Mouse (Mus musculus) urinary bladder, postnatal 14 days (tissue): ENCODE measurements around the gene Poln.
A peak's percentile ranks its signal among the peaks of the same experiment; 100 is the strongest.

Experiments
- DNase-seq: peaks from one replicate; pipeline ENCODE4 v3.0.0; 2021; ENCODE audit warnings: low spot score

The Poln gene

DNA sequence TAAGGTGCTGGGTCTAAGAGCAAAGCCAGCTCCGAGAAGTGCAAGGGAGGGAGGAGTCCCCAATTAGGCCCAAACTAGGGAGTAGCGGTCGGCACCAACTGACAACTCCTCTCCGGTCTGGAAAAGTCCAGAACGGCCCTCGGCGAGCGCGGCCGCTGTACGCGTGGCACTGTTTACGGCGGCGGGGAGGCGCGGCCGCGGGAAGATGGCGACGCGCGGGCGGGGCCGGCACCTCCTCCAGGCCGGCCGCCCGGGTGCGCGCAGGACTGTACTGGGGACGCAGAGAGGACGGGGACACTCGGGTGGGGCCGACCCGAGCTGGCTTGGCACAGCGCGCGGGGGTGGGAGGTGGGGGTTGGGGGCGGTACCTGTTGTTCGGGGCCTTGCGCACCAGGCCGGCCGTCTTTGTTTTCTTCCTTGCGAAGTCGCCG, 17.7 kb upstream of the Poln start:
- DNase-seq = peak; percentile 67

DNA sequence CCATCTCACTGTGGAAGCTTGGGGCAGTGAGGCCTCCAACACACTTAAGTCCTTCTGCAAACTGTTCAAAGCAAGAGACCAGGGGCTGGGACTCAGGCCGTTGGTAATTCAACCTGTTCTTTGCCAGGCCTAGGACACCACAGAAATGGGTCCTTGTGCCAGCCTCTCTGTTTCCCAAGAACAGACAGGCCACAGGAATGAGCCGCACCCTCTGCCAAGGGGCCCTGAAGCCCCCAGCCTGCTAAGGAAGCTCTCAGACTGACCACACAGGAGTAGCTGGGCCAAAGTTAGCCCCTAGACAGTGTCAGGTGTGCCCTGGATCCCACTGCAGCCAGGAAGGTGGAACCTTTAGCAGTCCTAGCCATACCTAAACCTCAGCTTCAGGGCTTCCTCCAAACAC, 17.1 kb upstream of the Poln start:
- no peak for DNase-seq

DNA sequence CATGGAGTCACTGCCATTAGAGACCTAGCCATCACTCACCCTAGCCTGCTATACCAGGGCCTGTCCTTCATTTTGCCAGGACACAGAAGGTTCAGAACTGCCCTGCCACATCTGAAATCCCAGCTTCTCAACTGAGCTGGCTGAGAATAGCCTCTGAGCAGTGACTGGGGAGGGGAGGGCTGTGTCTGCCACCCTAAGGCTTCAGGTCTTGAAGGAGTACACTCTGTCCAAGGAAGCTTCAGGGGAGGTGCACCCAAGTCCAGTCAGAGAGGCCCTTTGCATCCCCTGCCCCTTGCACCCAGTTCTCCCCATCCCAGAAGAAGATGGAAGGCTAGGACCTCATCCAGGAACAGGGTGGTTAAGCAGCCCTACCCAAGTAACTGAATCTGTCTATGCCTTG, 16.5 kb upstream of the Poln start:
- no peak for DNase-seq

DNA sequence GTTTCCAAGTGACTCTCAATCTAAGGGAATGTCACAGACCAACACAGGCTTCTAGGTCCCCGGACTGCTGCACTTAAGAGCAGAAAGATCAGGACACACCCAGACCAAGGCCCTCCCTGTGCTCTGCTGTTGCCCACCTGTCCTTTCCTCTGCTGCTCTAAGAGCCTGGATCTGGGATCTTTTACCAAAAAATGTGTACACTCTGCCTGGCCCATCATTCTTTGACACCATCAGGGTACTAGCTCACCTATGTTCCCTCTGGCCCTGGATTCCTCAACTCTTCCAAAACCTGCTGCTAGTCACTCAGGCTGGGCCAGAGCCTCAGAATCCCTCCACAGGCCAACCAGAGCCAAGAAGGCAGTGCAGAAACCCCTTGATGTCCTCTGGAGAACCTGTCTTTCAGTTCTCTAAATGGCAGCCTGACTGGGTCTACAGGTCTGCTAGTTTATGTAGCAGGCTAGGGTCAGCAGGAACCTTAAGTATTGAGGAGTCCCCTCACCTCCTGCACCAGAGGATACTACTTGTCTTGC, 15.9 kb upstream of the Poln start:
- DNase-seq = no peak

DNA sequence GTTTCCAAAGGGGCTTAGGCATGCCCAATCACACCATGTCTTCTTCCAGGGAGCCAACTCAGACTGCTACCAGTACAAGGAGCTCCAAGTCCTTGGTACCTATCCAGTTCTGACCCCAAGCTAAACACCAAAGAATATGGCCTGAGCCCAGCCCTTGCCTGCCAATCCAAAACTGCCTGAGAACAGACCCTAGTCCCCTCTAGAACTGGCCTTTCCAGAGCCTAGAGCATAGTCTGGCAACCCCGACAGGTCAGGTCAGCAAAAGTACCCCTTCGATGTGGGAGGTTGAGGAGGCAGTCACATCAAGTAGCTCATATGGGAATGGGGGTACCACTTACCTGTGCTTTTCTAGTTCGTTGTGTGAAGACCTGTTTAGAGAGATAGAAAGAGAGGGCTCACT, 14.7 kb upstream of the Poln start:
- peak; percentile 2 for DNase-seq

DNA sequence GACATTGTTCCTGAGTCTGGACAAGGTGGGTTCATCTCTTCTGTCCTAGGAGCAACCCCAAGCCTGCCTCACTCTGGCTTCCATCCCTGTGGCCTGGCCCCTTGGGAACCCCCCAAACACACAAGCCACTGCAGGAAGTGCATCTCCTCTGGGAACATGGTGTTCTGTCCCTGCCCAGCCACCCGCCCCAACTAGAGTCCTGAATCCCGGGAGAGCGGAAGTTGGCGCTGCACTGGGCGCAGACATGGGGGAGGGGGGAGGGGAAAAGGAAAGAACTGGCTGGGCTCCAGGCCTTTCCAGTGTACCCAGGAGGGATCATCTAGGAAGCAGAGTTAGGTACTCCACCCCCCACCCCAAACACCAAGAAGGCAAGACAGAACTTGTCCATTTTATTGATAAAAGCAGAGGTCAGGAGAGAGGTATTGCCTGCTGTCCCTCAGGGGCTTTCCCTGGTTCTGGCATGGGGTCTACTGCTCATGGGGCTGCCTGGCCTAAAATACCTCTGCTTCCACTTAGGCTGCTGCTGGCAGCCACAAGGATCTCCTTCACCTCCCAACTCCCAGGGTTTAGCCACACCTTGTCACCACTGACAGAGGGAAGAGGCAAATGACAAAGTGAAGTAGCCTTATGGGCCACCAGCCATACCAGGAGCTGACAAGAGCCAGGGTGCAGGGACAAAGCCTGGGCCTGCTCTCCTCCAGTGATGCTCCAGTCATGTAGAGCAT, 14.1 kb upstream of the Poln start:
- peak; percentile 29 for DNase-seq

DNA sequence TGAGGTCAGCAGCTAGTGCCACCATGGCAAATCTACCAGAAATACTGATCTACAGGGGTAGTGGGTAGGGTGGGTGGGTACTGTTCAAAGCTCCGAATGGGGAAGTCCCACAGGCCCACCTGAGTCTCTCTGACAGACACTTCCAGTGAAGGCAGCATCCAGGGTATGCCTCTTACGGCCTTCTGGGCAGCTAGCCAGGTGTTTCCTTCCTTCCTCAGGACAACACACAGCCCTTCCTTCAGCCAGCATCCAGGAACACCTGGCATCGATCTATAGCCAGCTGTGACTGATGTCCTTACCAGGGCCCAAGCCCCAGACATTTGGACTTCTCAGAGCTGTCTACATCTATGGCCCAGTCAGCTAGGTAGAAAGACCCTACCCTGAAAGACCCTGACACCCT, 13.2 kb upstream of the Poln start:
- peak; percentile 11 for DNase-seq

- DNase-seq = peak; percentile 2
Observed at GRCm38 (mm10) chr5:34177821-34178220, 8.6 kb upstream of the Poln start.

DNA sequence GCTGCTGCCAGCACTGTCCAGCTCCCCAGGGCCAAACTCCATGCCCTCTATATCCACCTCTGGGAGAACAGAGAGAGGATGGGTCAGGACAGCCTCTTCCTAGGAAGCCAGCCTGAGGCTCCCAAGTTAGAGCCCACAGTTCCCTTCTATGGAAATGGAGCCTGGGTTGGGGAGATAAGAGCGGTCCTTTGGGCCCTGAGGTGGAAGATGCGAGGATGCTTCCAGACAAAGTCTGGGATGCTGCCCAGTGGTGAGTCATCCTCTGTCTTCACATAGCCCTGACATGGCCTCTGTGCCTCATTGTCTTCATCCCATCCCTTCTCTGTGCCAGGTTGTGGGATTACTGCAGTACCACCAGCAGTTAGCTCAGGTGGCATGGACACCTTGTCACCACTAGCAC, 7.8 kb upstream of the Poln start:
- DNase-seq = peak; percentile 8

DNA sequence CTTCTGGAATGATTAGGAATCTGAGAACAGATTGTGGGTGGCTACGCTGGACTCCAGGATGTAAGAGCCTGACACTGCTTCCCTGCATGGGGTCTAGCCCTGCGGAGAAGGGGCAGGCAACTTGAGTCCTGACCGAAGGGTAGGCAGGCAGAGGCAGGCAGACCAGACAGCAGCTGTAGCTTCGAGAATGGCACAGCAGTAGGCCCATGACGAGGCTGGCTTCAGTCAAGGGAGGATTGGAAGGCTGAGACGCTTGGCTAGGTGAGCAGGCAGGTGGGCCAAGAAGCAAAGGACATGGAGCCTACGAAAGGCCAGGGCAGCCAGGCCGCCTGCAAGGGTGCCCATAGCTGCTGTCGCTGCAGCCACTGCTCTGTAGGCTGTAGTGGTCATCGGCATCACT, 7.4 kb upstream of the Poln start:
- DNase-seq = no peak

GRCm38 (mm10) chr5:34175403-34175694, 6.1 kb upstream of the Poln start:
- DNase-seq = no peak

DNA sequence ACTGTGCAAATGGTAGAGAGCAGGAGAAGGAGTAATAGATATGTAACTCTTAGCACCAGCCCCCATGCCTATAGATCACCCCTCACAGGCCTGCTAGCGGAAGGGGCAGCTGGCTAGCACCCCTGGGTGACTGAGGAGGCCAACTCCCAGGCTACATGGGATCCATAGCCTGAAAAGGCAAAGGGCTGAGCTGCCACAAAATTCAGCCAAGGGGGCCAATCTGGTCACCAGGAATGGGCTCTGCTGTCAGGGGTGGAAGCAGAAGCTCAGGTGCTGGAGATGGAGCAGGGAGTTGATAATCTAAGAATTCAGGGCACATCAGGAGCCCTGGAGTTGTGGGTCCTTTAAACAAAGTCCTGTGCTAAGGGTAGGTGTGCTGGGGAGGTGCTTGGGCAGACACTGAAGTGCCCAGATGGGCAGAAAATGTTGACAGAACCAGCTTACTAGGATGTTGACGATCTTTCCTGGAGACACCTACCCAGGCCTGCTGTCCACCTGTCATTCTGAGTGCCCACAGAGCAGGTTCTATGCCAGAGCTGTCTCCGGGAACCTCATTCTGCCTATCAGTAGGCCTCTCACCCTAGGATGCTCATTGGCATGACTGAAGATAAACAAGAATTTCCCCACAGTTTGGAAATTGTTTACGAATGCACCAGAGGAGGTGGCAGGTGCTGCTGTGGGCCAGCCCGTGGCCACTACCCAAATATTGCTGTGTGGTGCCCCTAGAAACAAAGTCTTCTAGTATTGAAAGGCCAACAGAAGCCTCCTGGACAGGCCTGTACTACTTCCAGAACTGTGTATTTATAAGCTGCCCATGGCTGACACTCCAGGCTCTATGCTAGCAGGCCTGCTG, 5.5 kb upstream of the Poln start:
- no peak for DNase-seq

GRCm38 (mm10) chr5:34174021-34174420, 4.8 kb upstream of the Poln start:
- no peak for DNase-seq

GRCm38 (mm10) chr5:34170726-34171125, 1.5 kb upstream of the Poln start:
- DNase-seq = no peak

- DNase-seq = no peak
Observed at GRCm38 (mm10) chr5:34169954-34170353, 706 bp upstream of the Poln start.

- DNase-seq = no peak
Observed at GRCm38 (mm10) chr5:34167857-34168256, 1.4 kb downstream of the Poln start.

- no peak for DNase-seq
Observed at GRCm38 (mm10) chr5:34165793-34166192, 3.5 kb downstream of the Poln start.

DNA sequence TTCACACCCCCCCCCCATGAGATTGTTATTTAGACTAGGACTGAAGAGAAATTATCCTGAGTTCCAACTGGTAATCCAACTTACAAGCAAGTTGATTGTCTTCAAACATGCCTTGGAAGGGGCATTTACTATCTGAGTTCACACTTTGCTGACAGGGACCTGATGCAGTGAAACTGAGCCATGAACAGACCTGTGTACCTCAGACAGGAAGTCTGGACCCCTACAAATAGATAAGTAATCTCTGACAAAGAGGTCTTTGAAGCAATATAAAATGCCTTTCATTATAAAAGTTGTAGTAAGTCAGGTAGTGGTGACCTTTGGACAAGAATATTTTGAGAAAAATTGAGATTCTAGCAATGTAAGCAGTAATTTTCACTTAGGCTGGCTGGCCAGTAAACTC, 20.8 kb downstream of the Poln start:
- no peak for DNase-seq

DNA sequence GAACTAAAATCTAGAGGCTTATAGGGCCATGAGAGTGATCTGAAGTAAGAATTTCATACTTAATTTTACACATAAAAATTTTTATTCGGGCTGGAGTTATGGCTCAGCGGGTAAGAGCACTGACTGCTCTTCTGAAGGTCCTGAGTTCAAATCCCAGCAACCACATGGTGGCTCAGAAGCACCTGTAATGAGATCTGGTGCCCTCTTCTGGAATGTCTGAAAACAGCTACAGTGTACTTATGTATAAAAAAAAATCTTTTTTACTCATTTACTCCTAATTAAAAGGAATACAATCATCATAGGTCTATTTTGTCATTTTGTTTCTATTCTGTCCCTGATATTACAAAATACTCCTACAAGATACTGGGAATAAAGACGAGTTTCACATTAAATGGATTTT, 21.7 kb downstream of the Poln start:
- DNase-seq = no peak

DNA sequence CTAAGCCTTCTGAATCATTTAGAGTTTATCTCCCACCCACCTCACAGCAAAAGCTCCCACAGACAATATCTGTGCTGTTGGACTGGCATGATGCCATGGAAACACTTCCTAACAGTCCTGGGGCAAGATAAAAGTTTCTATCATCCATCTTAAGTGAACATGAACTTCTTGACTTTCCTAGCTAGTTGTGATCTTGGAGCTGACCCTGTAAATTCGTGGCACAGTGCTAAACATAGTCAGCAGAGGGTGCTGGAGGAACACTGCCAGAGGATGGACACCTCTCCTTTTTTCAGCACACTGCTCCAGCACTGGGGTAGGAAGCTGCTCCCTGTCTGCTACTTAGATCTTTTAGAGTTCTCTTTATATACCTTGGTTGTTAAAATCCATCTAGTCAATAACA, 29.5 kb downstream of the Poln start:
- peak; percentile 20 for DNase-seq

DNA sequence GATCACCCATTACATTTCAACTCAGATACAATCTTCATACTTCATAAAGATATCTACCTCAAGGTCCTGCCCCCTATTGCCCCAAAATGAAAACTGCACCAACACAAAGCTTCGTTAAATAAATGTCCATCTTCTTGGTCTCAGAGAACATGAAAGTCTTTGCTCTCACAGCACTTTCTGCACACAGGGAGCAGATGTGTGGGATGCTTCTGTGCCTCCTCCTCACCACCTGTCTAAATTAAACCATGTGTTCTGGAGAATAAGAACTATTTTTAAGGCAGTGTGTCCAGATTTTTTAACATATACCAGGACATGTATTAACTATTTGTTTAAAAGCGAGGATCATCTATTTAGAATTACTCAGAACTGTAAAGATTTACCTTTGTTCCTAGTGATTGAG, 36.5 kb downstream of the Poln start:
- no peak for DNase-seq

DNA sequence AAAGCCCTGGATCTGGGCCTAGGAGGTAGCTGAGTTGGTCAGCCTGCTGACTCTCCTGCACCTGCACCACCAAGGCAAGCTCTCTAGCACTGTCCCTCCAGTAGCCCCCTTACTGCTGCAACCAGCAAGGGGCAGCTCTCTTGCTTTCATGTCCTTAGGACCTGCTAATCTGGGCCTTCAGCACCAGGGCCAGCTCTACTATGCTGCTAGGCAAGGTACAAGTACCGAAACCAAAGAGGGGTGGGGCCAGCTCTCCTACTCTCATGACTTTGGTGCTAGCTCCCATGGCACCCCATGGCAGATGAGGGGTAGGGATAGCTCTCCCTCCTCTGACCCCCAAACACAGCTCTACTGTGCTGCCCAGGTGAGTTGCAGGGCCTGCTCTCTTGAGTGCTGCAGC, 45.1 kb downstream of the Poln start:
- DNase-seq = no peak

- DNase-seq = no peak
Observed at GRCm38 (mm10) chr5:34119121-34119856, 50.0 kb downstream of the Poln start.
